Mouse (Mus musculus) retina, embryonic 14.5 days (tissue): Measurements from ENCODE around the gene Xcl1.

ENCODE experiments used
- DNase-seq: peaks from one replicate; pipeline ENCODE4 v3.0.0-alpha.2; 2015; ENCODE audit warnings: low spot score

Xcl1 gene

DNA sequence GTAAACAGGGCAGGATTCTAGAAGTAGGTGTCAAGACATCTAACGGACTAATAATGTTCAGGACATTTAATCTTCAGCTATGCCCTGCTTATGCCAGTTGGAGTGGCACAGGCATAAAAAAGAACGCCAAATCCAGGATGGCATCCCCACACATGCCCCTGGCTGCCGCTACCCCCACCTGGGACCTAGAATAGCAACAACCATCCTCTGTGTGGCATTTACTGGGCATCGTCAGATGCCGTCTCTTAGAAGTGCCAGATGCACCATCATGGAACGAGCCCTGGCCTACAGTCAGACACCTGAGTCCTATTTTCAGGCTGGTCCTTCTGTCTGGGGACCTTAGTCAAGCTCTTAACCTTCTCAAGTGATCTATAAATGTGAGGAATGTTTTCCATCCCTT, 34.6 kb downstream of the Xcl1 start:
- DNase-seq = no peak

DNA sequence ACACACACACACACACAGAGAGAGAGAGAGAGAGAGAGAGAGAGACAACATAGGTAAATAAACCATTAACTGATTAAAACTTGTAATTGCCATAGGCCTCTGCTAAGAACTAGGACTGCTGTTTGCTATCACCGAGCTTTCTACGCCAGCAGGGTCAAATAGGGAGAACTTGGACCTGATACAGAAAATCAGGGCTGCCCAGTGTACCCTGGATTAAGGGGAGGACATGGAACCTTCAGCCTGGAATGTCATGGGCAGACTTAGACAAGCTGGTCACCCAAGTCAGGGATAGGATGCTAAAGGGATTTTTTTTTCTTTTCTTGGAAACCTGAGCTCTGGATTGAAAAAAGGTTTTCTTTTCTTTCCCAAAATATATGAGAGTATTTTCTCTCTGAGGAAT, 35.1 kb downstream of the Xcl1 start:
- no peak for DNase-seq

DNA sequence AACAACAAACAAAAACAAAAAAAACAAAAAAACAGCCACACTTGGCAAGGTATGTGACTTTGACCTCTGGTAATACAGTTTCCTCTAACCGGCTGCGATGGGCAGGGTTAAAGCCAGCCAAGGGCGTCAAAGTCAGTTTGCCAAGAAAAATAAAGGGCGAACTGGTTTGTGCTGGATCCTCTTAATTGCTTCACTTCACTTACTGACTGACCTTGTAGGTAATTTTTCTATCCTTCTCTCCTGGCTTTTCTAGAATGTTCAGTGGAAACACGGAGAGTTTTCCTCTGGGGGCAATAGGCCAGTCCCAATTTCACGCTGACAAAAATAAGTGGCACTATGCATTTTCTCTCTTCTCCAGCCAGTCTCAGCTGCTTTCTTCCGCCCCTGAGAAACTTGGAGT, 35.8 kb downstream of the Xcl1 start:
- DNase-seq = peak; percentile 17

DNA sequence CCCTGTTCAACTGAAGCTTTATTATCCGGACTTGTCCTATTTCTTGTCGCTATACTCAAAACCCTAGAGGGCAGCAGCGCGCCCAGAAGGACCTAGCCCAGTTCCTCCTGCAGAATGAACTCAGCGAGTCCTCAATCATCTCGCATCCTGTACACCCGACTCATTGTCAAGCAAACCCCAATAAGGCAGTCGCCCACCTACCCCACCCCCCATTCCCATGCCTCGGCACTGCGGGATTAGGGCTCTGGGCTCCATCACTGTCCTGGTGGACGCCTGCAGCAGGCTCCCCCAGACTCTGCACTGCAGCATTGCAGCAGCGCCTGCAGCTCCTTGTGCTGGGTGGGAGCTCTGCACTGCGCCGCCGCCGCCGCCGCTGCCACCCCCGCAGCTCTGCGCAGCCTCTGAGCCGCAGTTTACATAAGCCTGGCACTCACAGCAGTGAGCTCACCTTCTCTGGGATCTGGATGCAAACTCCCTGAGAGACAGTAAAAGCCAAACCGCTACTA, 36.4 kb downstream of the Xcl1 start:
- peak; percentile 81 for DNase-seq

DNA sequence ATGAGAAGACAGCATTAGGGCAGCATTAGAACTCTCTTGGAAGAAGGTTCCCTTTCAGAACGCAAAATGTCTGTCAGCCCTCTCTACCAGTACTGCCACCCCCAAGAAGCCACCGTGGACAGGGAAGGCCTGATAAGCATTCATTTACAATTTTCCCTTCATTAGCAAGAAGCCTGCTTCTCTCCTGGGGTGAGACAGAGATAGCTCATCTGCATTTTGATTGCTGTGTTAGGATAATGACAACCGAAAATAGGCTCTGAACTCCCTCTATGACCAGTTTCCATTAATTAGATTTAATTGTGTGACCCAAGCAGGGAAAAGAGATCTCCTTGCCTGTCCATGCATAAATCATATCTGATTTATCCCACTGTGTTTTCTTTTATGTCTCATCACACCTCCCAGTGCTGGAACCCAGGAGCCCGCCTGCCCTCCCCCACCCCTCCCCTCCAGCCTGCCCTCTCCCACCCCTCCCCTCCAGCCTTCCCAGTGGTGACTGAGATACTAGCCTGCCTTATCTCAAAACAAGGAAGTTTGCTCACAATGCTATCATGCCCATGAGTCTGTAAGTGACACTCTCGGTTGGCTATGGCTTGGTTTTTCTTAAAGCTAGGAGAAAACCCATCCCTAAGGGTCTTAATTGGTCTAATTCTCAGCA, 38.0 kb downstream of the Xcl1 start:
- DNase-seq = no peak

DNA sequence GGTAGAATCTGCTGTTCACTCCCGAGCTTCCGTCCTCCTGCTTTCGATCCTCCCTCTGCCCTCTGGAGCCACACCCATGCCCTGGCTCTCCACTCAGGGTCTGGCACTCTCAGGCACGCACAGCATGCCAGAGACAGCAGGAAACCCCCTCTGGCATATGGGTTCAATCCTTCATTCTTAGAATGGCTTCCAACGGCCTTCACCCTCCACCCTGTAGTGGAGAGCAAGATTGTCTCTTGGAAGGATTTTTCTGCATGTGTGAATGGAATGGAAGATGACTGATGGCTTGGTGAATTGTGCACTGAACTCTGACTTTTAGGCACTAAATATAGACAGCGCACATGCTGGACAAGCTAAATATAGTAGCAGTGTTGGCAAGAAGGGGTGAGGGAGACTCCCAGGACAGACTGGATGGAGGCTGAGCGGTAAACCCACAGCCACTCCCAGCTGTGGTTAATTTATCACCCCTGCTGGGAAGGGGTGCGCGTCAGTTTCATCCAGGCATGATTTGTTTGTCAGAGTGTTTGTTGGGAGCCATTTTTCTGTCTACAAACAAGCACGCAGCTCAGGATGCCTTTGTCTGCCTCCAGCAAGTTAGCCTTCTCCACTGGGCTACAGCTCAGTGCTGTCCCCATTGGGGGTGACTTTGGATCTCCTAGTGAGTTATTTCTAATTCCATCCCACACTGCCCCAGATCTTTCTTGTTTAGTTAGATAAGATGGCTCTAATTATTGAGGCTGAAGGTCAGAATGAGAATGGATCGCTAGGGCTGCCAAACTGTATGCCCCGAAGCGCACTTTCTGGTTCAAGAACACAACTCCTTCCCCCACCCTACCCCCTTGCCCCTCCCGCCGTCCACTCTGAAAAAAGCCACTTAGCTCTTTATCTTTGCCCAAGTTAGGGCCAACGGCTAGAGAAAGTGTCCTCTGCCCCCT, 38.8 kb downstream of the Xcl1 start:
- peak; percentile 86 for DNase-seq

DNA sequence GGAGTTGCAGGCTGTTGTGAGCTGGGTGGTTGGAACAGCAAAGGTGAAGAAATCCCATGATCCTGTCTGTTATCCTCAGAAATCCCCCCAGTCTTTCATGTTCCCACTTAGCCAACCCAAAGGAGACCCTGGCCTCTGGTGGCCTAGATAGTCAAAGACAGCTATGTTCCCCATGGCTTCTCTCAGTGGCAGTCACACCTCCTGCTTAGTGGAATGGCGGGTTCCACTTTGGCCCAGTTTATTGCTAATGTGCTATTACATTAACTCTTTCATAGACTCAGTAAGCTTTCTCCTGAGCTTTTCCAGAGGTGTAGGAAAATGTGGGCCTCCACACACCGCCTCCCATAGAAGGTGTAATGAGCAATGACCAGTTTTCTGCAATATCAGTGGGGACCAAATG, 39.5 kb downstream of the Xcl1 start:
- DNase-seq = peak; percentile 40

DNA sequence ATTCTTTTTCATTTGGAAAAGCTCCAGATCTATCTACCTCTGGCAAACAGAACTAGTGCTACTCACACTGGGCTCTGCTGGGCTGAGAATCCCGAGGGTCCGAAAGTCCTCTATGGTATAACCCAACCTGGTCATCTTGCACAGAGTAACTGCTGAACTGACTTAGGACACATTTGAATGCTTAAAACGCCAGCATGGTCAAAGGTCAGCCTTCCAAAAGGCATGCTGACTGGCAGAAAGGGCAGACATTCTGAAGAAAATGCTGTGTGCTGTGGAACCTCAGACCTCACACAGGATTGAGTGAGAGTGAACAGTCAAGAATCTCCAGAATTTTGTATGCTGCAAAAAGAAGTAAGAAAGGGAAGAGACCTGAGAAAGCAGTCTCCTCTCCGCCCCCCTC, 45.0 kb downstream of the Xcl1 start:
- DNase-seq = no peak

DNA sequence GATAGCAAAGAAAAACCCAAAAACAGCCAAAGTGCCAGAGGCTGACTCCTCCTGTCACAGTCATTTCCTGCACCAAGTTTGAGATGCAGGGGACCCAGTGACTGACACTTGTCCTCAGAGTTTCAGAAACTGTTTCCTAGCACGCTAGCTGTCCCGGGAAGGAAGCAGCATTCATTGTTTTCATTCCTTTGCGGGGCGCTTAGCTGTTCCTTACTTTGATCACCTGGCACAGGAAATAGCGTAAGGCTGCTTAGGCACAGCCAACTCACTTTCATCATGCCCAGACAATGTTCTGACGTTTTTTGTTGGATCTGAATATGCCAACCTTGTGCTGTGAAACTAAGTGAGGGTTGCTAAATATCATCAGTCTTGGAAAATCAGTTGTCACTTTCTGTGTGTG, 46.8 kb downstream of the Xcl1 start:
- no peak for DNase-seq

DNA sequence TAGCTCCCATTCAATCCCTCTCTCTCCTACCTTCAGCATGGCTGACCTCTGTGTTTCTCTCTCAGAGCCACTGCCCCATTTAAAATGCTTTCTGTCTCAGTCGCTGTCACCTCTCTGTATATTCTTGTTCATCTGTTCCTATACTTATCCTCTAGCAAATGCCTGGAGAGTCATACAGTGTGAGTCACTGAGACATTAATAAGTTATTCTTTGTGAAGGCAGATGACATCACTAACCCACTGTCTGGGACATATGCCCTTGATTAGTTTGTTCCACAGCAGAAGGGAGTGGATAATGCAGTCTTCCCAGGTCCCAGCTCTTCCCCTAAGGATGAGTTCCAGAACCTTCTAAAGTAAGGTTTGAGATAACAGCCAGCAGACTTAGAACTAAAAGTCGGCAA, 47.6 kb downstream of the Xcl1 start:
- no peak for DNase-seq

DNA sequence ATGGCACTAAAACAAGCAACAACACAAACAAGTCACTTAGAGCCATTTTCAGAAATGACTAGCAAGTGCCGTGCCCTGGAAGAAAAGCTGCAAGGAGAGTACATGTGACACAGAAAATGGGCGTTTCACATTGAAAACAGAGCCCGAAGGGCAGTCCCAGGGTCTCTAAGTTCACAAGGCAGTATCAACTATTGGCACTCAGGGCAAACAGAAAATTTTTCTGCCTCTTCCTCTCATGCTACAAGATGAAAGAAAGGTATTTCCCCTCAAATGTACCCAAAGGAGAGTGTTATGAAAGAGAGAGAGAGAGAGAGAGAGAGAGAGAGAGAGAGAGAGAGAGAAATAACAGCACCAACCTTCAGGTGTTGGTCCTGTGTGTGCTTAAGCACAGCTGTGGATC, 53.4 kb downstream of the Xcl1 start:
- DNase-seq = no peak
